Mouse (Mus musculus) midbrain, postnatal 0 days (tissue): ENCODE measurements around the gene Col4a1. TPM values are rescaled to one million over a fixed set of nuclear protein-coding genes. Genes with fewer than 3 reads are reported as not detected.

Source experiments
- ATAC-seq: fragments of 200-750 bp; cut with Nextera tagmentation; 2 replicates; pipeline ENCODE4 v1.8.0; 2017; ENCODE audit warnings: moderate number of reproducible peaks, mild to moderate bottlenecking, moderate TSS enrichment, moderate library complexity; ENCODE audit not compliant: low FRiP score
- DNase-seq: peaks from one replicate; pipeline ENCODE4 v3.0.0-alpha.2; 2015; ENCODE audit warnings: low spot score
- H3K27ac ChIP-seq: fragments of 300-500 bp; sonication (generic); 2 replicates; pipeline ENCODE4 v1.5.1; 2014; ENCODE audit warnings: low read depth, mild to moderate bottlenecking, low read length, mixed read lengths
- H3K27me3 ChIP-seq: fragments of 300-500 bp; sonication (generic); 2 replicates; pipeline ENCODE4 v1.6.1; 2014; ENCODE audit warnings: low read length, control low read depth, mixed read lengths; ENCODE audit not compliant: insufficient read depth
- H3K36me3 ChIP-seq: fragments of 300-500 bp; sonication (generic); 2 replicates; pipeline ENCODE4 v1.6.1; 2014; ENCODE audit warnings: low read length, control low read depth, mixed read lengths; ENCODE audit not compliant: insufficient read depth
- H3K4me1 ChIP-seq: fragments of 300-500 bp; sonication (generic); 2 replicates; pipeline ENCODE4 v1.6.1; 2014; ENCODE audit warnings: mild to moderate bottlenecking, control low read depth, antibody characterized with exemption, low read length, mixed read lengths; ENCODE audit not compliant: insufficient read depth
- H3K4me2 ChIP-seq: fragments of 300-500 bp; sonication (generic); 2 replicates; pipeline ENCODE4 v1.6.1; 2014; ENCODE audit warnings: low read depth, mild to moderate bottlenecking, low read length, mixed read lengths; ENCODE audit not compliant: poor library complexity, severe bottlenecking
- H3K4me3 ChIP-seq: fragments of 300-500 bp; sonication (generic); 2 replicates; pipeline ENCODE4 v1.5.1; 2014; ENCODE audit warnings: low read depth, mild to moderate bottlenecking, low read length, moderate library complexity
- H3K9ac ChIP-seq: fragments of 300-500 bp; sonication (generic); replicated peaks from 2 replicates; pipeline ENCODE4 v1.6.1; 2014; ENCODE audit warnings: mild to moderate bottlenecking, low read length, moderate library complexity, mixed read lengths; ENCODE audit not compliant: poor library complexity, severe bottlenecking
- H3K9me3 ChIP-seq: fragments of 300-500 bp; sonication (generic); 2 replicates; pipeline ENCODE4 v1.6.1; 2016; ENCODE audit warnings: low read length, control low read depth
- CTCF ChIP-seq: IDR thresholded peaks from 2 replicates; pipeline ENCODE4 v1.5.1; 2016; ENCODE audit warnings: antibody characterized with exemption, mild to moderate bottlenecking
- WGBS: fragments of 180-500 bp; shearing (Covaris S2); extraction: QIAGEN DNeasy Blood & Tissue Kit; methylation state at CpG from one replicate; pipeline ENCODE4 v1.1.7; 2014; 5-methylcytosine and 5-hydroxymethylcytosine counted together
- polyA plus RNA-seq: library from polyadenylated mRNA; unstranded; fragments of >200 nt; fragmentation: Nextera tagmentation; extraction: Ambion mirVana; gene quantifications from 2 replicates; pipeline ENCODE4 v1.2.1, GENCODE M21; 2015
- total RNA-seq: library from RNA; depleted of rRNA; stranded (reverse); fragments of >200 nt; gene quantifications from 2 replicates; pipeline ENCODE4 v1.2.3, GENCODE M21; 2014

Col4a1 gene
- total and polyA plus RNA-seq, 2 experiments from 2014 or later = 45.2 to 219 TPM

DNA sequence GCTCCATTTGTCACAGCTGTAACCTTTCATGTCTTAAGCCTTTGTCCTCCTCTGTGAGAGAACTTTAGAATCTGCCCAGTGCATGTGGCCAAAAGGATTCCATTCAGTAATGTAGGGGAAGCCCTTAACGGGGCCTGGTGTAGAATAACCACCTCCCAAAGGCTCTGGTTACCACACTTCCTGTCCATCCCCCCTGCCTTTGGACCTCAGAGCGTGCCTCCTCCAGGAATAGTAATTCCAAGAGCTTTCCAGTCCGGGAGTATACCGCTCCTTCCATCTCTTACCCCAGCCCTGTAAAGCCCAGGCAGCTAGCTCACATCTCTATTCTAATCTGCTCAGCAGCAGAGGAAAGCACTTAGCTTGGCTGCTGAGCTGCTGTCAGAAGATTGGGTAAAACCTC lies 14.7 kb upstream of the Col4a1 start:
- Histone ChIP-seq H3K4me3 (no peak overlapping the region), H3K27me3 (no peaks in the 10 kb centered on the region), H3K27ac (no peak overlapping the region), H3K36me3 (no peaks in the 10 kb centered on the region), H3K4me1 (no peaks in the 10 kb centered on the region), H3K9ac (no peak overlapping the region), H3K9me3 (no peaks in the 10 kb centered on the region), H3K4me2 (no peak overlapping the region)
- WGBS = 63% methylated on average over 4 of the region's 4 CpGs
- ATAC-seq (no peak), DNase-seq (no peak)
- no peak for TF ChIP-seq CTCF

DNA sequence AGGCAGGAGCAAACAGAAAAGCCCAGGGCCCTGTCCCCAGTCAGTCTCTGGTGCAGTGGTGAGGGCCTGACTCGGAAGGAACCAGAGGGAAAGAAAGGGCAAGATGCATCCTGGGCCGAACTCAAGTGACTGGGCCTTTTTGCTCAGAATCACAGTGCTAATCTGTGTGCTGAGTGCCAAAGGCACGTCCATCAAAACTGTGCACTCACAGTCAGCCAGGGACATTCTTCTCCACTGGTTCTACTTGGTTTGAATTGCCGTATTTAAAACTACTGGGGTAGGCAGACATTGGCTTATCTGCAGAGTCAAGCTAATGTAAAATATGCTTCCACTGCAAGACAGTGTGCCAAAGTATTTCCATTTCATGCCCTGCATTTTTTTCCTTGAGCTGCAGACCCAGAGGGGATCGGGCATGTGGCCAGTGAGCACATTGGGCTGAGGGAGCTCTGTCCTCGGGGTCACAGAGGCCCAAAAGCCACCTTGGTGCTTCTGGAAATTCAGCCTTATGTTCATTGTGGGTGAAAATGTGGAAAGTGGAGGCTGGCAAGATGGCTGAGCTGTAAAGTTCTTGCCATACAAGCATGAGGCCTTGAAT lies 12.3 kb upstream of the Col4a1 start:
- Histone ChIP-seq H3K9me3 (no peaks in the 10 kb centered on the region), H3K4me2 (no peak overlapping the region)
- WGBS = 63% methylated on average over 6 of the region's 6 CpGs

GRCm38 (mm10) chr8:11323681-11324080 lies 11.1 kb upstream of the Col4a1 start:
- Histone ChIP-seq H3K4me1 (no peaks in the 10 kb centered on the region), H3K9me3 (no peaks in the 10 kb centered on the region), H3K4me2 (no peak overlapping the region), H3K27me3 (no peaks in the 10 kb centered on the region), H3K9ac (no peak overlapping the region), H3K36me3 (no peaks in the 10 kb centered on the region), H3K27ac (no peak overlapping the region), H3K4me3 (no peak overlapping the region)
- 91% methylated on average over 1 of the region's 1 CpGs for WGBS
- DNase-seq = no peak
- no peak for TF ChIP-seq CTCF
- ATAC-seq = no peak

More for the DNA sequence above, 12.3 kb upstream of the Col4a1 start:
- no peak overlapping the region for H3K27ac ChIP-seq
- no peak for TF ChIP-seq CTCF
- H3K4me3 ChIP-seq = no peak overlapping the region
- H3K36me3 ChIP-seq = no peaks in the 10 kb centered on the region
- no peak overlapping the region for H3K9ac ChIP-seq
- H3K27me3 ChIP-seq = no peaks in the 10 kb centered on the region
- DNase-seq (no peak), ATAC-seq (no peak)
- H3K4me1 ChIP-seq = no peaks in the 10 kb centered on the region

- Histone ChIP-seq H3K4me2 (no peak overlapping the region), H3K27me3 (no peaks in the 10 kb centered on the region), H3K9me3 (no peaks in the 10 kb centered on the region), H3K4me3 (no peak overlapping the region), H3K9ac (no peak overlapping the region), H3K27ac (no peak overlapping the region), H3K36me3 (no peaks in the 10 kb centered on the region), H3K4me1 (no peaks in the 10 kb centered on the region)
- ATAC-seq (no peak), DNase-seq (no peak)
- 84% methylated on average over 5 of the region's 5 CpGs for WGBS
- TF ChIP-seq CTCF = no peak
These were observed 10.3 kb upstream of the Col4a1 start for GRCm38 (mm10) chr8:11322724-11323585.

GRCm38 (mm10) chr8:11321841-11322240 lies 9.2 kb upstream of the Col4a1 start:
- Histone ChIP-seq H3K9ac (no peak overlapping the region), H3K4me2 (no peak overlapping the region), H3K27ac (no peak overlapping the region), H3K4me3 (no peak overlapping the region), H3K9me3 (no peaks in the 10 kb centered on the region), H3K27me3 (no peaks in the 10 kb centered on the region), H3K4me1 (no peaks in the 10 kb centered on the region), H3K36me3 (no peaks in the 10 kb centered on the region)
- DNase-seq (no peak), ATAC-seq (no peak)
- WGBS = 88% methylated on average over 7 of the region's 7 CpGs
- no peak for TF ChIP-seq CTCF

DNA sequence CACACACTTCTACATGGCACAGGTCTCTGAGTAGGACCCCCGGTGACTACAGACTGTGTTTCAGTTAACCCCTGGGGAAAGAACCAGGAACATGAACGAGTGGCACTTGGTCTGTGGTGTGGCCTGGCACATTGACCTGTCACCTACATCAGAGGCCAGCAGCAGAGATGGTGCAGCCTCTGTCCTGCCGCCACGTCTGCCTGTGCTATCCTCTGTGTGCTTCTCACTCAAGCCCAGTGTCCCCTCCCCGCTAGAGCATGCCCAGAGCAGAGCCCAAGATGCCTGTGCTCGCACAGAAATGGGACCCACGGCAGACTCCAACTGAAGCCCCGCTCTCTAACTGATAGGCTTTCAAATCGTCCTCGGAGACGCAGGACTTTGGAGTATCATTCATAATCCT lies 6.8 kb upstream of the Col4a1 start:
- H3K9ac ChIP-seq = no peak overlapping the region
- H3K4me2 ChIP-seq = no peak overlapping the region
- H3K9me3 ChIP-seq = no peaks in the 10 kb centered on the region
- no peak for DNase-seq
- peaks cover 2% of the 10 kb centered on the region; the same call in 1 of the 2 replicates for H3K4me1 ChIP-seq
- WGBS = 90% methylated on average over 11 of the region's 11 CpGs
- H3K4me3 ChIP-seq = no peak overlapping the region
- H3K36me3 ChIP-seq = no peaks in the 10 kb centered on the region
- no peak for ATAC-seq
- TF ChIP-seq CTCF = no peak
- H3K27me3 ChIP-seq = peaks cover 5% of the 10 kb centered on the region; the same call in 1 of the 2 replicates
- H3K27ac ChIP-seq = no peak overlapping the region
